Mouse (Mus musculus) mature B cell (primary cell): Measurements from ENCODE around the gene Mpp4.

Experiments used
- in situ Hi-C: fragments of 300-500 bp; cut with MboI; formaldehyde crosslinking; loops from 2 replicates; pipeline ENCODE4 v1.14.3; 2019

Mpp4 gene

DNA sequence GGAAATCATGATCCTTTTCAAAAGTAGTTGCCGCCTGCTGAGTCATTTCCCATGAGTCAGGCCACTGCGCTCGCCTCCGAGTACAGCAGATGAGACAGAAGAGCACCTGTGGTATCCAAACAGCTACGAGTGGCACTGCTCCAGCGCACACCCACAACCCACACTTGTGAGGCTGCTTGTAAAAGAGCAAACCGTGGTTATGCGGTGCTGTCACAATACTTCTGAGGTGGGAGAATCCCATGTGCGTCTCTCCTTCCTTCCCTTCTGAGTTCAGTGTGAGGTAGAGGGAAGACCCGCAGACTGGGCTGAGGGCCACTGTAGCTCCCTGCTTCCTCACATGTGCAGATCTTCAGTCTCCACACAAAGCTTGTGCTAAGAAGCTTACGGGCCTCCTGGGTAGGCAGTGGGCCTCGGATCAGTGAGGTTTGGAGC, at the start of gene Mpp4:
TSS of gene Mpp4 (minus strand) at position 360 of the 432 bp plus-strand sequence.
- in situ Hi-C loops: no loop called here

GRCm38 (mm10) chr1:59212951-59213350, 49.8 kb upstream of the Mpp4 start:
- in situ Hi-C loops: no loop called here

DNA sequence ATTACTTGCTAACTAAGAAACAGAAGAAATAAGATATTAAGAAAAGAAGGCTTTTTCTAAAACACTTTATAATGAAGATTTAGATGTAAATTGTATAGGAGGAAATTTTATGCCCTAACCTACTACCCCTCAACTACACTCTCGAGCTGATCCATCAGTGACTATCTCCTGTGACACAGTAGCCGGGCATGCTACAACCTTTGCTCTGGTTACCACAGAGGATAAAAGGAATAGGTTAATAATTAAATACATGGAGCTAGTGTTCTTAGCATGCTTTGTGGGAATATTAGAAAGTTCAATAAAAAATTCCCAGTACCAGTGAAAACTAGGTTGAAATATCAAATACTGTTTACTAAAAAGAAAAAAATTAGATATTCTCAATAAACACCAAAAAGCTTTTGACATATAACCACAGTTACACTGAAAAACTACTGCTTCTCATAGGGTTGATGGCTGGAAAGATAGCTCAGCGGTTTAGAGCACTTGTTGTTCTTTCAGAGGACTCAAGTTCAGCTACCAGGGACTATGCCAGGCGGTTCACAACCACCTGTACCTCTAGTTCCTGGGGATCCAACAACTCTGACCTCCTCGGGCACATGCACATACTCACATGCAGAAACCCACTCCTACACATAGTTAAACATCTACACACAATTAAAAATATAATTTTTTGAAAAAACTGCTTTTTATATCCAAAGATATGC, 49.0 kb upstream of the Mpp4 start:
- in situ Hi-C loops: no loop called here

GRCm38 (mm10) chr1:59211651-59212050, 48.5 kb upstream of the Mpp4 start:
- in situ Hi-C loops: no loop called here

DNA sequence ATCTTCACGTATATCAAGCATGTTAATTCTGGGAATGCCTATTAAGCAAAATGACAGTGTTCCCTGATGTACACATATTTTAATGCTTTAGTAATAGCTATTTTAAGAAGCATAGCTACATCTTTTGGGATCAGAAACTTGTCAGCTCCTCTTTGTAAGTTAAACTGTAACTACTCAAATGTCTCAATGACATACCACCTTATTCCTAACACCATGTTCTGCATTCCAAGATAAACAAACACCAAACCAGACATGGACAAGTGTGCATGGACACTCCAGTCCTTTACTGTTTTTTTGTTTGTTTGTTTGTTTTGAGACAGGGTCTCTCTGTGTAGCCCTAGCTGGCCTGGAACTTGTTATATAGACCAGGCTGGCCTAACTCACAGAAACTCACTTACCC, 45.1 kb upstream of the Mpp4 start:
- in situ Hi-C loops: no loop called here

GRCm38 (mm10) chr1:59204489-59204888, 41.3 kb upstream of the Mpp4 start:
- in situ Hi-C loops: no loop called here

- in situ Hi-C loops: no loop called here
Observed at GRCm38 (mm10) chr1:59202367-59202766, 39.2 kb upstream of the Mpp4 start.

DNA sequence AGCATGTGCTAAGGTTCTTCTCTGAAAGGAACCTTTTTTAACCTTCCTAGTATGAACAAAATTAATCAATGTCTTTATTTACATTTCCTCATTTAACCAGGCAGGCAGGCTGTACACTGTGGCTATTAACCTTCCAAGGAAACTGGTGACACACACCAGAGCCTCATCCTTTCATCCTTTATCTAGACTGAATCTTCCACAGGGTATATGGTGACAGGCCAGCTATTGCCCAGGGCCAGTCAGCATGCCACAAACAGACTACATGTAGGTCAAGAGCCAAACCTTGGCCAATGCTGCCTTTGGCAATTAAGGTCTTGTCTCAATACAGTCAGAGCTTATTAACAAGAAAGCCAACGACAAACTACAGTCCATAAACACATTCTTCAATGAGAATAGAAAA, 38.4 kb upstream of the Mpp4 start:
- in situ Hi-C loops: no loop called here

DNA sequence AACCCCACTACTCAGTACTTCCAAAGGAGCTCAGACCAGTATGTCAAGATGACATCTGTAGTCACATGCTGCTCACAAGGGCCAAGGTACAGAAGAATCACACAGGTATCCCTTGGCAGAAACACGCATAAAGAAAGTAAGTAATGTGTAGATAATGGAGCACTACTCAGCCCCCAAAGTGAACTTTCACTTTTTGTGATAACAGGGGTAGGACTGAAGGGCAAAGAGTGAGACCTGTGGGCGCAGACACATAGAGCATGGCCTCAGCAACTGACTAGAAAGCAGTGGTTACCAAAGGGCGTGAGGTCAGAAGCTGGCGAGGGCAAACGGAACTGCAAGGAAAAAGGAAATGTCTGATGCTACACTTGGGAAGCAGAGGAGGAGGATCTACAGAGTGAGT, 37.8 kb upstream of the Mpp4 start:
- in situ Hi-C loops: no loop called here

DNA sequence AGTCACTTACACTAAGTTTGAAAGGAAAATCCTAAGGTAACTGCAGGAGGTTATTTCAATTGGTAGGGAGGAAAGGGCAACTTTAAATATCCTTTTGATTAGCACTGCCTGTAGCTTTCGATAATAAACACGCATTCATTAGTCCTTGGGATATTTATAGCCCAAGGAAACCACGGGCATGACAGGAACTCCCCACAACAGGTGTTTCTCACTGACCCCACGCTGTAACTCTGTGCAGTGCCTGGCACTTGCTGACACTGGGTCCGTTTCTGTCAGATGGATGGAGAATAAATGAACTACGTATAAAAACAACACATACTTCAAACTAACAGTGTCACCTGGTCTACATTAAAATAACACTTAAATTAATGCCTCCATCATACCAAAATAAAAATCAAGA, 31.8 kb upstream of the Mpp4 start:
- in situ Hi-C loops: no loop called here

DNA sequence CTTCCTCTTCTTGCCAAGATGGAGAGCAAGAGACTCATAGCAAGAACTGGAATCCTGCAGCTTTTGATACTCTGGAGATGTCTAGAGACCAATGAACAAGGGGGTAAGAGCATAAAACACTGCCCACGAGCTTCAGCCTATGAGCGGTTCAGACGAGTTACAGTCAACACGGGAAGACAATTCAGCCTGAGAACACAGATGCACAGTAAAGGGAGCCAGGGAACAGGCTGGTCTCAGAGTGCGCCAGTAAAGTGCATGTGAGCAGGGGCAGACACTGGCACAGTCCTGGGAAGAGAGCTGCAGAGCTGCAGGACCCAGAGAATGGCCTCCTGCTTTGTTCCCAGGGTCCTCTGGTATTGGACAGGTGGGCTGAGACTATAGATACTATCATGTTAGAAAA, 24.6 kb upstream of the Mpp4 start:
- in situ Hi-C loops: no loop called here

GRCm38 (mm10) chr1:59186317-59186716, 23.1 kb upstream of the Mpp4 start:
- in situ Hi-C loops: no loop called here

DNA sequence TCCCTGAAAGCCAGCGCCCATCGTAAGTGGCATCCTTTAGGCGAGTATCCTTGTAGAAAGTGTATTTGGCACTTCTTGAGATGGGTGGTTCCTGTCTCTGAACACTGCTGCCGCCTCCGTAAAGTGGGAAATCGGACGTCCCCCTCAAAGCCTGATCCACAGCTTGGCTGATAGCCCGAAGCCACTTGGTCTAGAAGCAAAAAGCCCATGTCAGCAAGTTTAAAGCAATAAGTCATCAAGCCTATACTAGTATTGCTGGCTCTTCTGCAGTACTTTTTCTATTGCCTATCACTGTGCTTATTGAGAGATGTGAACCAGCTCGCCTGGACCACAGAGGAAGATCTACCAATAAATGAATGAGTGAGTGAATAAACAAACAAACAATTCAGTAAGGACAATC, 22.2 kb upstream of the Mpp4 start:
- in situ Hi-C loops: no loop called here

DNA sequence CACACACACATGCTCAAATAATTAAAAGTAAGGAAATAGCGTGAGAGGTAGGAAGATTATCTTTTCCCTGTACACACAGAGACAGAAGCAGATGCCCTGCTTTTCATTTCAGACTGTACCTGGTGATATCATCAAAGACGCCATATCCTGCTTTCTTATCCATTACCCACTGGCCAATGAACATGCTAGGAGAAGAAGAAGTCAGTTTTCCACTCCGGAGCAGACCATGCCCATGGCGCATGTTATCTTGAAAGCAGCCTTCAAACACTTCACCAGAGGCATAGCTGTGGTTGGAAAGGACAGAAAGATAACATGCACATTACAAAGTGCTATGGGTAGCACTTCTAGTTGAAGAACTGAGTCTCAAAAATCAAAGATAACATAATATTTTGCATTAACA, 19.9 kb upstream of the Mpp4 start:
- in situ Hi-C loops: no loop called here

DNA sequence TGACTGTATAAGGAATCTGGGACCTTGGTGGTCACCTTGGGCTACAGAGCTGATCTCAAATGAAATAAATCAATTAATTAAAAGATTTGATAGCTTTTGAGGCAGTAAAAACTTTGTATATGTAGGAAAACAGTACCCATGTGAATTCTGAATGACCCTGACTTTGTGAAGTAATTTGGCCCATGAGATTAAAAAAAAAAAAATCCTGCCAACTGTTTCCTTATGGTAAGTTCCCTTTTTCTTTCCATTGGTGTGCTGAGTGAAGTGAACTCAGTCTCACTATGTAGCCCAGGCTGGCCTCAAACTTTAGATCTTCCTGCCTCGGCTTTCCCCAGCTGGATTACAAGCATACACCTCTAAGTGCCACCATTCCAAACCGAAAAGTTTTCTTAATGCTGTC, 19.2 kb upstream of the Mpp4 start:
- in situ Hi-C loops: no loop called here

DNA sequence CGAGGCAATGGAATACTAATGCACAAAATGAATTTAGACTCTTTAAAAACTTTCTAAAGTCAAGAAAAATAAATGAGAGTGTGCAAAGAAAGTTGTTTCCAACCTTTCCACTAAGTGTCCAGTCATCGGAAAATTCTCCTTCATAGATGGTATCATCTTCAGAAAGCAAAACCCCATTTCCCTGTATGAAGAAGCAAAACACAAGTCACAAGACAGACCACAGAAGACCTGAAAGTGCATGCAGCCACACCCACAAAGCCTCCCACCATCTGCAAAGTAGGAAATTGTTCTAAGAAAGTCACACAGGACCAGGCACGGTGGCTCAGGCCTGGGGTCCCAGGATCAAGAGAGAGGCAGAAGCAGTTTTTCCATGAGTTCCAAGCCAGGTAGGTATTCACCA, 16.8 kb upstream of the Mpp4 start:
- in situ Hi-C loops: no loop called here

DNA sequence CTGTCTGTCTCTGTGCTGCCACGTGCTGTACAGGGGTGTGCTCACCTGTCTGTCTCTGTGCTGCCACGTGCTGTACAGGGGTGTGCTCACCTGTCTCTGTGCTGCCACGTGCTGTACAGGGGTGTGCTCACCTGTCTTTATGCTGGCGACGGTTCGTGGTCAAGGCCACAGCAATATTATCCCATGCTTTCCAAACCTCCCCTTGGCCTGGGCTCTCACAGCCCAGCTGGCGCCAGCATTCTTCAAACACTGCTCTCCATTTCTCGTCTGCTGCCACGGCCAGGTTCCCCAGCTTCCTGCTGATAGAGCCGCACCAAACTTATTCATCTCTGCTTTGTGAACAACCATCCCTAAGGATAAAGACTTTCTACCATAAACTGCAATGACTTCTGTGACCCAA, 15.2 kb upstream of the Mpp4 start:
- in situ Hi-C loops: no loop called here

GRCm38 (mm10) chr1:59174514-59175373, 11.6 kb upstream of the Mpp4 start:
- in situ Hi-C loops: no loop called here

GRCm38 (mm10) chr1:59173023-59173422, 9.8 kb upstream of the Mpp4 start:
- in situ Hi-C loops: no loop called here

DNA sequence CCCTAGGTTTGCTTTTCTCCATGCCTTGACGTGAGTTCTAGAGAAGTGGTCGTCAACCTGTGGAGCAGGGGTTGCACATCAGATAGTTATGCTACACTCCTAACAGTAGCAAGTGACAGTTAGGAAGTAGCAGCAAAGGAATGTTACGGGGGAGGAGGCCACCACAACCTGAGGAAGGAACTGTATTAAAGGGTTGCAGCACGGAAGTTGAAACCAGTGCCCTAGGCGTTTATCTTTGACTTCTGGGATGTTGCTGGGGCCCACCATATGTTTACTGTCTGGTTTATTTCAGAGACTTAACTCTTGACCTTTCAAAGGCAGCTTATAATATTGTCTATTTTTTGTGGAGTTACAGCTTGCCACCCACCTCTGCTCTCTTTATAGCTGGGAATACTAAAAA, 8.7 kb upstream of the Mpp4 start:
- in situ Hi-C loops: no loop called here

DNA sequence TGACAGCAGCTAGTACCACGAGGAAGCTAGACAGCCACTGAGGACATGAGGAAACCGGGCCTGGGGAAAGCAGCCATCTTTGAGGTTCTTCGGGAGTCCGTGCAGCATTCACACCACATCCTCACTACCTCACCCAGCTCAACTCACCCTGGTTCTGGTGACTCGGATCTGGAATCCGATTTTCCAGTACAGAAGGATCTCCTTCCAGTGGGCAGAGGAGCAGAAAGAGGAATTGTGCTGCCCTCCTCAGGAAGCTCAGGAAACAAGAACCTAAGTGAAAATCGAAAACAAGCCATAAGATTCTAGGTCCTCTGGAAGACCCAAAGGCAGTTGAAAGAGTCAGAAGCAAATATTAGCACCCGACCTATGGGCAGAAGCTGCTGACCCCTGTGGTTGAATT, 7.1 kb upstream of the Mpp4 start:
- in situ Hi-C loops: no loop called here

- in situ Hi-C loops: no loop called here
Observed at GRCm38 (mm10) chr1:59169586-59169985, 6.4 kb upstream of the Mpp4 start.

GRCm38 (mm10) chr1:59168556-59168955, 5.4 kb upstream of the Mpp4 start:
- in situ Hi-C loops: no loop called here
